Mouse (Mus musculus) heart, postnatal 25 days (tissue): ENCODE data around the gene Cenpl. TPM values are rescaled to one million over a fixed set of nuclear protein-coding genes. Genes with fewer than 3 reads are reported as not detected.

Experiments
- total RNA-seq, 2 experiments: library from RNA; stranded (reverse); gene quantifications; 2 replicates each; pipeline ENCODE4 v1.2.3; 2021

Gene Cenpl
- total RNA-seq, 2 experiments from 2014 or later = 0.94 to 1.1 TPM

Other genes with a start within 250 kb of the Cenpl start
- gene Rc3h1, start 164.3 kb upstream of the Cenpl start, total RNA-seq = 10 to 100 TPM; 39.5 to 49.1 TPM
- under 1 TPM; 0.26 to 0.34 TPM for gene Serpinc1, start 92.1 kb upstream of the Cenpl start, total RNA-seq
- 10 to 100 TPM; 10.3 to 12.0 TPM for gene Zbtb37, start 35.9 kb upstream of the Cenpl start, total RNA-seq
- gene Dars2, start 55 bp upstream of the Cenpl start, total RNA-seq = 10 to 100 TPM; 22.1 to 22.3 TPM
- 10 to 100 TPM; 11.4 to 11.5 TPM for gene Klhl20, start 60.8 kb downstream of the Cenpl start, total RNA-seq
- 1 to 10 TPM; 1.4 to 1.8 TPM for gene Ankrd45, start 72.0 kb downstream of the Cenpl start, total RNA-seq
- not detected for gene Tex50, start 88.6 kb downstream of the Cenpl start, total RNA-seq
- 100 to 1,000 TPM; 265 to 283 TPM for gene Prdx6, start 180.5 kb downstream of the Cenpl start, total RNA-seq